Mouse (Mus musculus) embryonic fibroblast, embryonic 13.5 days (primary cell): ENCODE measurements at regions not wholly inside any gene's neighbourhood (a gene's known extent, or its start where the extent isn't known, plus 50 kb on each side); places are given as distances from the start of the nearest gene placed in this dataset.

Experiments
- CTCF ChIP-seq: IDR thresholded peaks from 2 replicates; pipeline ENCODE4 v1.5.1; 2011; ENCODE audit warnings: mild to moderate bottlenecking, control low read depth, low read length, moderate library complexity, borderline replicate concordance; ENCODE audit not compliant: insufficient read depth
- POLR2A ChIP-seq: IDR thresholded peaks from 2 replicates; pipeline ENCODE4 v1.6.1; 2011; ENCODE audit warnings: low read depth, mild to moderate bottlenecking, control low read depth, low read length, moderate library complexity

GRCm38 (mm10) chr1:88875356-88875755, 173.3 kb upstream of the Arl4c start:
- no peak for TF ChIP-seq CTCF
- no peak for TF ChIP-seq POLR2A
